Mouse (Mus musculus) embryonic facial prominence, embryonic 15.5 days (tissue): ENCODE measurements around the gene Pitpna. TPM values are rescaled to one million over a fixed set of nuclear protein-coding genes. Genes with fewer than 3 reads are reported as not detected.

Experiments
- ATAC-seq: fragments of 200-750 bp; cut with Nextera tagmentation; 2 replicates; pipeline ENCODE4 v1.8.0; 2017; ENCODE audit warnings: low read depth, moderate TSS enrichment; ENCODE audit not compliant: insufficient number of reproducible peaks, low FRiP score, low TSS enrichment
- H3K27ac ChIP-seq: fragments of 300-500 bp; sonication (generic); replicated peaks from 2 replicates; pipeline ENCODE4 v1.5.1; 2015; ENCODE audit warnings: mild to moderate bottlenecking, inconsistent platforms
- H3K27me3 ChIP-seq: fragments of 300-500 bp; sonication (generic); 2 replicates; pipeline ENCODE4 v1.6.1; 2015; ENCODE audit warnings: inconsistent platforms
- H3K36me3 ChIP-seq: fragments of 300-500 bp; sonication (generic); 2 replicates; pipeline ENCODE4 v1.6.1; 2015; ENCODE audit warnings: mild to moderate bottlenecking, inconsistent platforms
- H3K4me1 ChIP-seq: fragments of 300-500 bp; sonication (generic); 2 replicates; pipeline ENCODE4 v1.6.1; 2015; ENCODE audit warnings: inconsistent platforms
- H3K4me2 ChIP-seq: fragments of 300-500 bp; sonication (generic); replicated peaks from 2 replicates; pipeline ENCODE4 v1.6.1; 2015; ENCODE audit warnings: mild to moderate bottlenecking, inconsistent platforms
- H3K4me3 ChIP-seq: fragments of 300-500 bp; sonication (generic); replicated peaks from 2 replicates; pipeline ENCODE4 v1.5.1; 2015; ENCODE audit warnings: mild to moderate bottlenecking, inconsistent platforms
- H3K9ac ChIP-seq: fragments of 300-500 bp; sonication (generic); 2 replicates; pipeline ENCODE4 v1.6.1; 2015; ENCODE audit warnings: inconsistent platforms
- H3K9me3 ChIP-seq: fragments of 300-500 bp; sonication (generic); replicated peaks from 2 replicates; pipeline ENCODE4 v1.6.1; 2016; ENCODE audit warnings: inconsistent platforms
- WGBS: fragments of 180-500 bp; shearing (Covaris S2); methylation state at CpG from one replicate; pipeline ENCODE4 v1.1.7; 2015; 5-methylcytosine and 5-hydroxymethylcytosine counted together
- polyA plus RNA-seq: library from polyadenylated mRNA; unstranded; fragments of >200 nt; fragmentation: Nextera tagmentation; extraction: Ambion mirVana; gene quantifications from 2 replicates; pipeline ENCODE4 v1.2.1, GENCODE M21; 2015

The Pitpna gene
- polyA plus RNA-seq, 1 experiment from 2014 or later, result 79.3 TPM

DNA sequence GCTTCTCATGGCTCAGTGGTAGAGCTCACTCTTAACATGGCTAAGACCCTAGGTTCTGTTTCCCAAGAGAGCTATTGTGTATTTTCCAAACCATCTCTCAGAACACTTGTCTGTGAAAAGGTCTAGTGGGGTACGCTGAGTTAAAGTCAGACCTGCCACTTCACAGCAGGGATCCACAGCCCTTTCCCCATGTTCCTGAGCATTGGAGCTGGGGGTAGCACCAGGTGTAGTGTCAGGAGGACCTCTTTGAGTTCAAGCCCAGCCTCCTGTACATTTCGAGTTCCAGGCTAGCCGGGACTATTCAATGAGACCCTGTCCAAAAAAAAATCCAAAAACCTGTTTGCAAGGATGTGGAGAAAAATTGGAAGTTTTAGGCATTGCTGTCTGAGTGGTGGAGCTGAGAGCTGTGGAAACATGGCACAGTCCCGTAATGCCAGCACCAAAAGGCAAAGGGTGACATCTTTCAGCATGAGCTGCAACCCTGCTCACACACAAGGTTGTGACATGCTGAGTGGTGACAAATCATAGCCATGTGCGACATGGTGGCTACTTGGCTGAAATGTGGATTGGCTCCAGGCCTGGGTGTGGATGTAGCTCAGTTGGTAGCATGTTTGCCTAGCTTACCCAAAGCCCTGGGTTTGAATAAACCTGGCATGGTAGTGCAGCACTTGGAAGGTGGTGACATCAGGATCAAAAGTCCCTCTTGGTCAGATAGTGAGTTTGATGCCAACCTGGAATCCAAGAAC lies 13.3 kb upstream of the Pitpna start:
- Histone ChIP-seq H3K36me3 (no peaks in the 10 kb centered on the region), H3K4me2 (no peak overlapping the region), H3K27ac (no peak overlapping the region), H3K27me3 (no peaks in the 10 kb centered on the region), H3K9me3 (no peaks in the 10 kb centered on the region), H3K4me1 (peaks cover 25% of the 10 kb centered on the region), H3K4me3 (no peak overlapping the region), H3K9ac (no peak overlapping the region)
- 74% methylated on average over 5 of the region's 5 CpGs for WGBS
- no peak for ATAC-seq

GRCm38 (mm10) chr11:75575560-75576123 lies 12.3 kb upstream of the Pitpna start:
- H3K9me3 ChIP-seq, result no peaks in the 10 kb centered on the region
- H3K27me3 ChIP-seq, result no peaks in the 10 kb centered on the region
- H3K9ac ChIP-seq, result no peak overlapping the region
- H3K4me2 ChIP-seq, result no peak overlapping the region
- no peak overlapping the region for H3K27ac ChIP-seq
- no peaks in the 10 kb centered on the region for H3K36me3 ChIP-seq
- ATAC-seq, result no peak
- no peak overlapping the region for H3K4me3 ChIP-seq
- WGBS, result 62% methylated on average over 9 of the region's 9 CpGs
- H3K4me1 ChIP-seq, result peaks cover 25% of the 10 kb centered on the region

DNA sequence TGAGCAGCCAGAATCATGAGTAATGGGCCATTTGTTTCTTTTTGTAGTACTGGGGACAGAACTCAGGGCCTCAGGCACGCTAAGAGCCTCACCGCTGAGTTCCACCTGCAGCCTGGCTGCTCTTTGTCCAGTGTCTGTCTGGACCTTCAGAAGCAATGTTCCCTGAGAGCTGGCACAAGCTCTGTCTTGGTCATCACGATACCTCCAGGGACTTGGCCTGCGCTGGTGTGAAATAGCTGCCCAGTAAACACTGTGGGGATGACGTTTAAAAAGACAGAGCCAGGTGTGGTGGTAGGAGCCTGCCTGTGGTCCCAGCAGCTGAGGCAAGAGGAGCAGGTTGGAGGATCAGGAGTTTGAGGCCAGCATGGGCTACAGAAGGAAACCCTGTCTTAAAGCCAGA lies 9.3 kb upstream of the Pitpna start:
- H3K36me3 ChIP-seq, result no peaks in the 10 kb centered on the region
- no peak overlapping the region for H3K4me3 ChIP-seq
- WGBS, result 79% methylated on average over 5 of the region's 5 CpGs

DNA sequence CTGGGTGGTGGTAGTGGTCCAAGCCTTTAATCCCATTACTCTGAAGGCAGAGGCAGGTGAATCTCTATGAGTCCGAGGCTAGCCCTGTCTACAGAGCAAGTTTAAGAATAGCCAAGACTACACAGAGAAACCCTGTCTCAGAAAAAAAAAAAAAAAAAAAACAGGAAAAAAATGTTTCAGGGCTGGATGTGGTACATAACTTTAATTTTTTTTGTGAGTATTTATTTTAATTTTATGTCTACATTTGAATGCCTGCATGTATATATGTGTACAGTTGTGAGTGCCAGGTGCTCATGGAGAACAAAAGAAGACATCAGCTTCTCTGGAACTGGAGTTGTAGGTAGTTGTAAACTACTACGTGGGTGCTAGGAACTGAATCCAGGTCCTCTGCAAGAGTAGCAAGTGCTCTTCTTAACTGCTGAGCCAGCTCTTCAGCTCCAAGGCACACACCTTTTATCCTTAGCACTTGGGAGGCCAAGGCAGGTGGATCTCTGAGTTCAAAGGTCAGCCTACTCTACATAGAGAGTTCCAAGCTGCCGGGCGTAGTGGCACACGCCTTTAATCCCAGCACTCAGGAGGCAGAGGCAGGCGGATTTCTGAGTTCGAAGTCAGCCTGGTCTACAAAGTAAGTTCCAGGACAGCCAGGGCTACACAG lies 6.3 kb upstream of the Pitpna start:
- H3K9me3 ChIP-seq, result no peaks in the 10 kb centered on the region
- 91% methylated on average over 7 of the region's 7 CpGs for WGBS
- no peak overlapping the region for H3K9ac ChIP-seq
- H3K4me2 ChIP-seq, result no peak overlapping the region
- no peaks in the 10 kb centered on the region for H3K36me3 ChIP-seq
- H3K27me3 ChIP-seq, result no peaks in the 10 kb centered on the region
- no peaks in the 10 kb centered on the region for H3K4me1 ChIP-seq
- no peak overlapping the region for H3K4me3 ChIP-seq
- ATAC-seq, result no peak
- H3K27ac ChIP-seq, result no peak overlapping the region

More for the DNA sequence above, 9.3 kb upstream of the Pitpna start:
- Histone ChIP-seq H3K27me3 (no peaks in the 10 kb centered on the region), H3K9me3 (no peaks in the 10 kb centered on the region), H3K4me2 (no peak overlapping the region), H3K9ac (no peak overlapping the region), H3K27ac (no peak overlapping the region), H3K4me1 (no peaks in the 10 kb centered on the region)
- no peak for ATAC-seq

- no peak overlapping the region for H3K9ac ChIP-seq
- H3K9me3 ChIP-seq, result no peaks in the 10 kb centered on the region
- no peaks in the 10 kb centered on the region for H3K36me3 ChIP-seq
- no peak overlapping the region for H3K4me3 ChIP-seq
- no peaks in the 10 kb centered on the region for H3K27me3 ChIP-seq
- no peak overlapping the region for H3K27ac ChIP-seq
- no peak overlapping the region for H3K4me2 ChIP-seq
- ATAC-seq, result no peak
- WGBS, result 66% methylated on average over 2 of the region's 2 CpGs
- peaks cover 10% of the 10 kb centered on the region for H3K4me1 ChIP-seq
These were observed 4.4 kb upstream of the Pitpna start for GRCm38 (mm10) chr11:75583521-75583920.

DNA sequence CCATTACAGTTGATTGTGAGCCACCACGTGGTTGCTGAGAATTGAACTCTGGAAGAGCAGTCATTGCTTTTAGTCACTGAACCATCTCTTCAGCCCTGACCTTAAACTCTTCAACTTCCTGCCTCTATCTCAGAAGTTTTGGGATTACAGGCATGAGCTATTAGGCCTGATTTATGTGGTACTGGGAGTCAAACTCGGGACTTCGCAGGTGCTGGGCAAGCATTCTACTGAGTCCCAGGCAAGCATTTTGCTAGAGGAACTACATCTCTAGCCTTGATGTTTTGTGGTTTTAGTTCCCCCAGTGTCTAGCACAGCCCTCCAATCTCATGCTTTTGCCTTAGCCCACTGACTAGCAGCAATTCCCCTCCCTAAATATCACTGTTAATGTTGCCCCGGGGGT lies 2.8 kb upstream of the Pitpna start:
- H3K4me3 ChIP-seq, result no peak overlapping the region
- H3K27me3 ChIP-seq, result no peaks in the 10 kb centered on the region
- no peak overlapping the region for H3K4me2 ChIP-seq
- no peaks in the 10 kb centered on the region for H3K9me3 ChIP-seq
- no peak overlapping the region for H3K27ac ChIP-seq
- WGBS, result 70% methylated on average over 4 of the region's 4 CpGs
- no peak for ATAC-seq
- peaks cover 24% of the 10 kb centered on the region for H3K4me1 ChIP-seq
- H3K36me3 ChIP-seq, result no peaks in the 10 kb centered on the region
- H3K9ac ChIP-seq, result no peak overlapping the region

- Histone ChIP-seq H3K27me3 (no peaks in the 10 kb centered on the region), H3K9ac (no peak overlapping the region), H3K4me2 (no peak overlapping the region), H3K36me3 (no peaks in the 10 kb centered on the region), H3K4me3 (no peak overlapping the region), H3K4me1 (peaks cover 31% of the 10 kb centered on the region), H3K9me3 (no peaks in the 10 kb centered on the region), H3K27ac (no peak overlapping the region)
- ATAC-seq, result no peak
- 72% methylated on average over 5 of the region's 5 CpGs for WGBS
These were observed 1.9 kb upstream of the Pitpna start for GRCm38 (mm10) chr11:75585978-75586377.

DNA sequence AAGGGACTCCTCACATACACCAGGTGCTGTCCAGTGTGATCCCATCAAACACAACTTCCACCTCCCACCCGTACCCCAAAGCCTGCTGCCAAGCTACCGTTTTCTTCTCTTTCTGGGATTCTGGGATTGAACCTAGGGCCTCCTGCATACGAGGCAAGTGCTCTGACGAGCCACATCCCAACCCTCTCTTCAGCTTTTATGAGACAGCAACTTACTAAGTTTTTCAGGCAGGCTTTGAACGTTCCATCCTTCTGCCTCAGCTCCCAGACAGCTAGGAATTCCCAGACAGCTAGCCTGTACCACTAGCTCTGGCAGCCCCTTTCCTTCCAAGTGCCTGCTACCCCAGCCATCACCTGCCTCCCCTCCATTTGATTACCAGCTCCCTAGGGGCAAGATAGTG lies 934 bp upstream of the Pitpna start:
- 82% methylated on average over 5 of the region's 5 CpGs for WGBS
- Histone ChIP-seq H3K4me3 (no peak overlapping the region), H3K36me3 (no peaks in the 10 kb centered on the region), H3K9me3 (no peaks in the 10 kb centered on the region), H3K4me2 (no peak overlapping the region), H3K27ac (no peak overlapping the region), H3K4me1 (peaks cover 31% of the 10 kb centered on the region), H3K27me3 (no peaks in the 10 kb centered on the region), H3K9ac (no peak overlapping the region)
- ATAC-seq, result no peak

DNA sequence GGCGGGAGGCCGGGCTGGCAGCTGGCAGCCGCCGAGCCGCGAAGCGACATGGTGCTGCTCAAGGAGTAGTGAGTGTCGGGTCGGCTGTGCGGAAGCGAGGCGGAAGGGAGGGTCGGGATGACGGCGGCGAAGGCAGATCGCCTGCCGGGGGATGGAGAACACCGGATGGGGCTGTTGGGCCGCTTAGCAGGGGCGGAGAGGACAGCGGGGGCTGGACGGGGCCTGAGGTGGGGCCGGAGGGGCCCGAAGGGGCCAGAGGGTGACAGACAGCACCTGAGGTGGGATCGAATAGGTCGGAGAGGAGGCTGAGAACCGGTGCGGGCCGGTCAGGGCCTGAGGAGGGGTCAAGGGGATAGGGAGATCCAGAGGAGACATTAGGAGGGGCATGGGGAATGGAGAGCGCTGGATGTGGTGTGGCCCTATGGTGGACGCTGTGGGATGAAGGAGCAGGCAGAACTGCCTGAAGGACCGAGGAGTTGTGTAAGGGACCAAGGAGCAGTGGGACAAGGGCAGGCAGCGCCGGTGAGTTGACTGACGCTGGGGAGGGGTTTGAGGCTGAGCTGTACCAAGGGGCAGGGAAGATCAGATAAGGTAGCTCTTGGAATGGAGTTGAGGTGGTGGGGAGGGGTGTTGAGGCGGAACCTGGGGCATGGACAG lies 516 bp downstream of the Pitpna start:
- peaks cover 31% of the 10 kb centered on the region for H3K4me1 ChIP-seq
- peak overlapping the region; percentile 89 for H3K4me2 ChIP-seq
- H3K9me3 ChIP-seq, result no peaks in the 10 kb centered on the region
- peaks cover 9% of the 10 kb centered on the region for H3K36me3 ChIP-seq
- peak overlapping the region; percentile 83 for H3K27ac ChIP-seq
- under 1% methylated on average over 37 of the region's 37 CpGs for WGBS
- ATAC-seq, result peak; percentile 79
- no peaks in the 10 kb centered on the region for H3K27me3 ChIP-seq
- H3K4me3 ChIP-seq, result peak overlapping the region; percentile 83
- H3K9ac ChIP-seq, result peak overlapping the region; percentile 85

GRCm38 (mm10) chr11:75592612-75593011 lies 4.7 kb downstream of the Pitpna start:
- no peak for ATAC-seq
- H3K4me2 ChIP-seq, result no peak overlapping the region
- no peak overlapping the region for H3K4me3 ChIP-seq
- H3K9me3 ChIP-seq, result no peaks in the 10 kb centered on the region
- H3K36me3 ChIP-seq, result peaks cover 36% of the 10 kb centered on the region
- 89% methylated on average over 5 of the region's 5 CpGs for WGBS
- no peak overlapping the region for H3K27ac ChIP-seq
- no peaks in the 10 kb centered on the region for H3K27me3 ChIP-seq
- peaks cover 32% of the 10 kb centered on the region for H3K4me1 ChIP-seq
- H3K9ac ChIP-seq, result no peak overlapping the region

GRCm38 (mm10) chr11:75594431-75594830 lies 6.5 kb downstream of the Pitpna start:
- no peak overlapping the region for H3K4me3 ChIP-seq
- H3K9ac ChIP-seq, result no peak overlapping the region
- peaks cover 19% of the 10 kb centered on the region for H3K4me1 ChIP-seq
- no peaks in the 10 kb centered on the region for H3K9me3 ChIP-seq
- no peak overlapping the region for H3K27ac ChIP-seq
- no peak for ATAC-seq
- 79% methylated on average over 9 of the region's 9 CpGs for WGBS
- H3K36me3 ChIP-seq, result peaks cover 52% of the 10 kb centered on the region
- no peaks in the 10 kb centered on the region for H3K27me3 ChIP-seq
- no peak overlapping the region for H3K4me2 ChIP-seq
